Mouse (Mus musculus) limb, embryonic 13.5 days (tissue): ENCODE data around the gene Strbp. TPM values are rescaled to one million over a fixed set of nuclear protein-coding genes. Genes with fewer than 3 reads are reported as not detected.
"Not testable (repeated sequence)": the region's sequence is repeated elsewhere in the genome, so short reads cannot be mapped to it uniquely, and the experiment has no call there.

Experiments
- ATAC-seq: fragments of 200-750 bp; cut with Nextera tagmentation; 2 replicates; pipeline ENCODE4 v1.8.0; 2017; ENCODE audit warnings: low read depth, moderate number of reproducible peaks, moderate TSS enrichment; ENCODE audit not compliant: low FRiP score
- H3K27ac ChIP-seq: fragments of 300-500 bp; sonication (generic); 2 replicates; pipeline ENCODE4 v1.5.1; 2015; ENCODE audit warnings: inconsistent platforms, mild to moderate bottlenecking, moderate library complexity
- H3K27me3 ChIP-seq: fragments of 300-500 bp; sonication (generic); 2 replicates; pipeline ENCODE4 v1.6.1; 2015; ENCODE audit warnings: mild to moderate bottlenecking, inconsistent platforms
- H3K36me3 ChIP-seq: fragments of 300-500 bp; sonication (generic); 2 replicates; pipeline ENCODE4 v1.6.1; 2015; ENCODE audit warnings: inconsistent platforms, mild to moderate bottlenecking, moderate library complexity
- H3K4me1 ChIP-seq: fragments of 300-500 bp; sonication (generic); 2 replicates; pipeline ENCODE4 v1.6.1; 2015; ENCODE audit warnings: inconsistent platforms
- H3K4me2 ChIP-seq: fragments of 300-500 bp; sonication (generic); replicated peaks from 2 replicates; pipeline ENCODE4 v1.6.1; 2015; ENCODE audit warnings: inconsistent platforms, mild to moderate bottlenecking, moderate library complexity
- H3K4me3 ChIP-seq: fragments of 300-500 bp; sonication (generic); 2 replicates; pipeline ENCODE4 v1.5.1; 2015; ENCODE audit warnings: moderate library complexity, mild to moderate bottlenecking, inconsistent platforms
- H3K9ac ChIP-seq: fragments of 300-500 bp; sonication (generic); 2 replicates; pipeline ENCODE4 v1.6.1; 2015; ENCODE audit warnings: mild to moderate bottlenecking, inconsistent platforms
- H3K9me3 ChIP-seq: fragments of 300-500 bp; sonication (generic); 2 replicates; pipeline ENCODE4 v1.6.1; 2016; ENCODE audit warnings: inconsistent platforms
- WGBS: fragments of 180-500 bp; shearing (Covaris S2); methylation state at CpG from one replicate; pipeline ENCODE4 v1.1.7; 2015; 5-methylcytosine and 5-hydroxymethylcytosine counted together
- polyA plus RNA-seq: library from polyadenylated mRNA; unstranded; fragments of >200 nt; fragmentation: Nextera tagmentation; extraction: Ambion mirVana; gene quantifications from 2 replicates; pipeline ENCODE4 v1.2.1, GENCODE M21; 2015

Gene Strbp
- polyA plus RNA-seq, 1 experiment from 2014 or later: 36.4 TPM

DNA sequence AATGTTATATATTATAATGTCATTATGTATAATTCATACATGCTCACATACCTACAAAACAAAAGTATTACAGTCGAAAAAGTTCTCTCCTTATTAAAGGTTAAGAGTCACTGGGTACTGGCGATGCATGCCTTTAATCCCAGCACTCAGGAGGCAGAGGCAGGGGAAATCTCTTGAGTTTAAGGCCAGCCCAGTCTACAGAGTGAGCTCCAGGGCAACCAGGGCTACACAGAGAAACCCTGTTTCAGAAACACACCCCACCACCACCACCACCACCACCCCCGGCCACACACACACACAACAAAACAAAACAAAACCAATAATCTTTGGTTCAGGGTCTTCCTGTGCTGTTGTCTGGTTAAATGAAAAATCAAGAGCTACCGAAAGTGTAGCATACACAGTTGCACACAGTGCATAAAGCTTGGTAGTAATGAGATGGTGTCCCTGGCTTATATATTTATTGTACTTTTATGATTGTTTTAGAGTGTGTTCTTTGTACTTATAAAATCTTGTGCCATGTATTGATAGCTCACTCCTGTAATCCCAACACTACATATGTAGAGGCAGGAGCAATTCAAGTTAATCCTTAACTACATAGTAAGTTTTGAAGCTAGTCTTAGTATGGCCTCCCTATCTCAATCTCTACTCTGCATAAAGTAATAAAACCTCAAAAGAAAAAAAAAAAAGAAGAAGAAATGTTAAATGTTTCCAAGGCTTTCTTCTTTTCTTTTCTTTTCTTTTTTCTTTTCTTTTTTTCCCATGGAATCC is 192.3 kb downstream of the Strbp start:
- H3K4me1 ChIP-seq: peaks cover 3% of the 10 kb centered on the region
- H3K27ac ChIP-seq: no peak overlapping the region
- ATAC-seq: no peak
- WGBS: 90% methylated on average over 4 of the region's 4 CpGs
- H3K9me3 ChIP-seq: no peaks in the 10 kb centered on the region
- H3K4me2 ChIP-seq: no peak overlapping the region
- no peak overlapping the region for H3K4me3 ChIP-seq
- H3K27me3 ChIP-seq: no peaks in the 10 kb centered on the region
- H3K9ac ChIP-seq: no peak overlapping the region
- peaks cover 44% of the 10 kb centered on the region for H3K36me3 ChIP-seq

DNA sequence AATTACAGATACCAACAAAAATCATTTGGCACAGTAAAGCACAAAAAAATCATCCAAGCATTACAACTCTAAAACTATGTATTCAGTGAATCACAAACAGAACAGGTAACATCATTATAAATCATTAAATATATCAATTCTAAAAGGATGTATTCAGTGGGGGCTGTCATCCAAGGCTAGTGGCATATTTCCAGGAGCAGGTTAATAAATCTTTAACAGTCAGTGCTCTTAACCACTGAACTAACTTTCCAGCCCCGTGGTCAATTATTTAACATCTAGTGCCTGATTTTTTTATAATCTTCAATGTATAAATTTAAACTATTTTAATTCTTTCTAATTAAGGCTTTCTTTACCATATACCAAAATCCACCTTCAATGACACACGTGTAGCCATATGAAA is 197.8 kb downstream of the Strbp start:
- not testable (repeated sequence) for H3K9ac ChIP-seq, ATAC-seq, H3K27me3 ChIP-seq, H3K4me1 ChIP-seq, H3K27ac ChIP-seq, H3K9me3 ChIP-seq, H3K4me3 ChIP-seq, H3K4me2 ChIP-seq
- peaks cover 43% of the 10 kb centered on the region for H3K36me3 ChIP-seq
- WGBS: 82% methylated on average over 2 of the region's 2 CpGs

DNA sequence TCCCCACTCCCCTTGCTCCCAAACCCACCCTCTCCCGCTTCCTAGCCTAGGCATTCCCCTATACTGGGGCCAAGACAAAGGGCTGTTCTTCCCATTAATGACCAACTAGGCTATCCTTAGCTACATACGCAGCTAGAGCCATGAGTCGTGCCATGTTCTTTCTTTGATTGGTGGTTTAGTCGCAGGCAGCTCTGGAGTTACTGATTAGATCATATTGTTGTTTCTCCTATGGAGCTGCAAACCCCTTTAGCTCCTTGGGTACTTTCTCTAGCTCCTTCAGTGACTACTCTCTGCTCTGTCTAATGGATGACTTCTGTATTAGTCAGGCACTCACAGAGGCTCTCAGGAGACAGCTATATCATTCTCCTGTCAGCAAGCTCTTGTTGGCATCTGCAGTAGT is 206.3 kb downstream of the Strbp start:
- Histone ChIP-seq H3K27me3 (no peaks in the 10 kb centered on the region), H3K9ac (no peak overlapping the region), H3K4me3 (no peak overlapping the region), H3K9me3 (no peaks in the 10 kb centered on the region), H3K36me3 (peaks cover 56% of the 10 kb centered on the region), H3K4me1 (no peaks in the 10 kb centered on the region), H3K4me2 (no peak overlapping the region), H3K27ac (no peak overlapping the region)
- WGBS: 94% methylated on average over 4 of the region's 4 CpGs
- no peak for ATAC-seq

DNA sequence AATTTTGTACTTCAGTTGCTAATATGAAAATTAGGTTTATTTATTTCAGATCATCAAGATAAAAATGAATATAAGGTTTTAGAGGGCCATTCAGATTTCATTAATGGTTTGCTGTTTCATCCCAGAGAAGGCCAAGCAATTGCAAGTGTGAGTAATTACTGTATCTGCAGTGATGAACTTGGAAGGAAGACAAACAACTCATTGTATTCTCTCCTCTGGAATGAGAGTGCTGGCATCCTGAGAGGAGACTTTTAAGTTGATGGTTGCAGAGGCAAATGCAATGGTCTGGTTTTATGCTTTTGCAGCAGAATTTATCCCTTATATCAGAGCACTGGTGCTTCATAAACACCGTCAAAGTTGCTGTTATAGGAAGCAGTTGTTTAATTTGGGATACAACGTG is 214.7 kb downstream of the Strbp start:
- H3K9ac ChIP-seq: no peak overlapping the region
- WGBS: 90% methylated on average over 2 of the region's 2 CpGs
- no peak for ATAC-seq
- no peaks in the 10 kb centered on the region for H3K27me3 ChIP-seq
- no peaks in the 10 kb centered on the region for H3K4me1 ChIP-seq
- no peak overlapping the region for H3K27ac ChIP-seq
- H3K4me3 ChIP-seq: no peak overlapping the region
- H3K36me3 ChIP-seq: peaks cover 66% of the 10 kb centered on the region
- no peak overlapping the region for H3K4me2 ChIP-seq
- no peaks in the 10 kb centered on the region for H3K9me3 ChIP-seq

DNA sequence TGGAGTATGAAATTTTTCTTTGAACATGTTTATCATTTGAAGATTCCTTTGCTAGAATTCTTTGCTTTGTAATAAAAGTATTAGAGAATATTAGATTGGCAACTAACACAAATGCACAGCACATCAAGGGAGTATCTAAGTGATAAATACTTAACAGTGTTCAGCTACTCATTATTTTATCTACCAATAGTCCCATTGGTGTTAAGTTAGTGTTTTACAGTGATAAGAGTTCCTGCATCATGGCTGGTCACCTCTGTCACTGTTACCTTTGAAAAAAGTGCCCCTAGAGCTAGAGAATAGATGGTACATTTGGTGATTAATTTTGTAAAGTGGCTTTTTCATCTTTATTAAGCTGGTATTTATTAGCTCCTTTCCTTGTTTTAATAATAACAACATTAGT is 217.3 kb downstream of the Strbp start:
- no peaks in the 10 kb centered on the region for H3K4me1 ChIP-seq
- no peak for ATAC-seq
- no peak overlapping the region for H3K27ac ChIP-seq
- H3K4me2 ChIP-seq: no peak overlapping the region
- peaks cover 64% of the 10 kb centered on the region for H3K36me3 ChIP-seq
- H3K9ac ChIP-seq: no peak overlapping the region
- H3K9me3 ChIP-seq: no peaks in the 10 kb centered on the region
- no peak overlapping the region for H3K4me3 ChIP-seq
- no peaks in the 10 kb centered on the region for H3K27me3 ChIP-seq

DNA sequence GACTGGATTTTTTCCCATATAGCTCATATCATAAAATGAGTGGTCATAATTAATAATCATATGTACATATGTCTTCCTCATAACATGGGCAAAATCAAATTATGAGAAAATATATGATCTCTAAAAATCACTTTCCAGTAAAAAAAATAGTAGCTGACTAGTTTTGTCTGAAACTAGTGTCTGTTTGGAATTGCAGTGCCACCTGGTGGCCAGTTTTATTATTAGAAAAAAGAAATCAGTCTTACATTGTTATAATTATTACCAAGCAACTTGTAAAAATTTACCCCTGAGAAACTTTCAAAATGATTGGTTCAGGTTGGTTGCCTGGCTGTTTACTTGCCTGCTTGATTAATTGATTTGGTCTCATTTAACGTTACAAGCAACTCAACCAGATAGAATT is 218.3 kb downstream of the Strbp start:
- Histone ChIP-seq H3K9ac (no peak overlapping the region), H3K36me3 (peaks cover 64% of the 10 kb centered on the region), H3K27ac (no peak overlapping the region), H3K4me1 (no peaks in the 10 kb centered on the region), H3K9me3 (no peaks in the 10 kb centered on the region), H3K27me3 (no peaks in the 10 kb centered on the region), H3K4me3 (no peak overlapping the region), H3K4me2 (no peak overlapping the region)
- no peak for ATAC-seq
- 81% methylated on average over 1 of the region's 1 CpGs for WGBS

DNA sequence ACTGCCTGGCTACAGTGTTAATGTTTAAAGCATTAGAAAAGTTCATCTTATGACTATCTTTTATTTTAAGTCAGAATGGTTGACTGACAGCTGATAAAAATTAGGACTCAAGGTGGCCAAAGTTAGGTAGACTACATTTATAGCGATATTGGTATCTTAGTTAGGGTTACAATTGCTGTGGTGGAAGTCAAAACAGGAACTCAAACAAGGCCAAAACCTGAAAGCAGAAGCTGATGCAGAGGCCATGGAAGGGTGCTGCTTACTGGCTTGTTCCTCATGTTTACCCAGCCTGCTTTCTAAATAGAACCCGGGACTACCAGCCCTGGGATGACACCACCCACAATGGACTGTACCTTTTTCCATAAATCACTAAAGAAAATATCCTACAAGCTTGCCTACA is 219.5 kb downstream of the Strbp start:
- ATAC-seq: no peak
- Histone ChIP-seq H3K27me3 (no peaks in the 10 kb centered on the region), H3K9me3 (no peaks in the 10 kb centered on the region), H3K4me2 (no peak overlapping the region), H3K4me1 (no peaks in the 10 kb centered on the region), H3K9ac (no peak overlapping the region), H3K27ac (no peak overlapping the region), H3K4me3 (no peak overlapping the region), H3K36me3 (peaks cover 59% of the 10 kb centered on the region)
- 89% methylated on average over 2 of the region's 2 CpGs for WGBS

DNA sequence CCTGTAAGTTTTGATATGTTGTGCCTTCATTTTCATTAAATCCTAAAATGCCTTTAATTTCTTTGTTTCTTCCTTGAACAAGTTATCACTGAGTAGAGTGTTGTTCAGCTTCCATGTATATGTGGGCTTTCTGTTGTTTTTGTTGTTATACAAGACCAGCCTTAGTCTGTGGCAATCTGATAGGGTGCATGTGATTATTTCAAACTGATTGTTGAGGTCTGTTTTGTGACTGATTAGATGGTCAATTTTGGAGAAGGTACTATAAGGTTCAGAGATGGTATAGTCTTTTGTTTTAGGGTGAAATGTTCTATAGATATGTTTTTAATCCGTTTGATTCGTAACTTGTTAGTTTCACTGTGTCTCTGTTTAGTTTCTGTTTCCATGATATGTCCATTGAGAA is 223.6 kb downstream of the Strbp start:
- Histone ChIP-seq H3K36me3 (peaks cover 75% of the 10 kb centered on the region), H3K27me3 (no peaks in the 10 kb centered on the region)
- WGBS: 97% methylated on average over 2 of the region's 2 CpGs

DNA sequence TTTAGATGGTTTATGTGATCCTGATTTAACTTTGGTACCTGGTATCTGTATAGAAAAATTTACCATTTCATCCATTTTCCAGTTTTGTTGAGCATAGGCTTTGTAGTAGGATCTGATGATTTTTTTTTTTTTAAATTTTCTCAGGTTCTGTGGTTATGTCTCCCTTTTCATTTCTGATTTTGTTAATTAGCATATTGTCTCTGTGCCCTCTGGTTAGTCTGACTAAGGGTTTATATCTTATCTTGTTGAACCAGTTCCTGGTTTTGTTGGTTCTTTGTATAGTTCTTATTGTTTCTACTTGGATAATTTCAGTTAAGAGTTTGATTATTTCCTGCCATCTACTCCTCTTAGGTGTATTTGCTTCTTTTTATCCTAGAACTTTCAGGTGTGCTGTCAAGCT is 224.1 kb downstream of the Strbp start:
- no peak for ATAC-seq
- Histone ChIP-seq H3K27ac (no peak overlapping the region), H3K4me1 (no peaks in the 10 kb centered on the region), H3K27me3 (no peaks in the 10 kb centered on the region), H3K4me2 (no peak overlapping the region), H3K4me3 (no peak overlapping the region), H3K9me3 (0 out of 2 replicates have a peak, but pooled peaks cover 7% of the 10 kb centered on the region), H3K36me3 (peaks cover 73% of the 10 kb centered on the region), H3K9ac (no peak overlapping the region)

More for the DNA sequence above, 223.6 kb downstream of the Strbp start:
- Histone ChIP-seq H3K4me3 (no peak overlapping the region), H3K9me3 (0 out of 2 replicates have a peak, but pooled peaks cover 7% of the 10 kb centered on the region), H3K4me1 (no peaks in the 10 kb centered on the region), H3K4me2 (no peak overlapping the region), H3K27ac (no peak overlapping the region), H3K9ac (no peak overlapping the region)
- ATAC-seq: no peak

DNA sequence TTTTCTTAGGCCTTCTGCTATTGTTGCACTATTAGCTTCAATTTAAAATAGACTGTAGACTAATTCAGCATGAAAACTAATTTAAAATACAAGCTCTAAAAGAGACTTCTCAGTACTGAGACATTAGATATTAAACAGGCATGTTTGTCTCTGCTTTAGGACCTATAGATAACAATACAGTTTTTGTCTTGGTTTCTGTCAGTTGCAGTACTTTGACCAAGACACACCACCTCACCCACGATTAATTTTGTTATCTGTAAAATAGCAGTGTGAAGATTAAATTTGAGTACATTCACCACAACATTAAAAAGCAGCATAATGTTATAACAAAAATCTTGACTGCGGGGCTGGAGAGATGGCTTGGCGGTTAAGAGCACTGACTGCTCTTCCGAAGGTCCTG is 237.4 kb downstream of the Strbp start:
- H3K4me3 ChIP-seq: no peak overlapping the region
- no peaks in the 10 kb centered on the region for H3K9me3 ChIP-seq
- no peaks in the 10 kb centered on the region for H3K4me1 ChIP-seq
- H3K36me3 ChIP-seq: peaks cover 14% of the 10 kb centered on the region
- ATAC-seq: no peak
- no peak overlapping the region for H3K4me2 ChIP-seq
- no peak overlapping the region for H3K27ac ChIP-seq
- whole genome bisulfite sequencing: 95% methylated on average over 4 of the region's 4 CpGs
- no peaks in the 10 kb centered on the region for H3K27me3 ChIP-seq
- H3K9ac ChIP-seq: no peak overlapping the region

DNA sequence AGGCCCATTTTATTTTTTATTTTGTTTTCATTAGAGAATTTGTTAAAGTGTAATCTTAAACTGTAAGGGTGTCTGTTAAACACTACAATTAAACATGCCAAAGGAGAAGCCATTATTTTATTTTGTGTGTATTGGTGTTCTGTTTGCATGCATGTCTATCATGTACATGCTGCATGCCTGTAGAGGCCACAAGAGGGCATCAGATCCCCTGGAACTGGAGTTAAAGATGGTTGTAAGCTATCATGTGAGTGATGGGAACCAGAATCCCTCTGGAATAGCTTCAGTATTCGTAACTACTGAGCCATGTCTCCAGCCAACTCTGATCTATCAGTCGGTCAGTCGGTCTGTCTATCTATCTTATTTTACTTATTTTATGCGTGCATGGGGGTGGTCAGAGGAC is 243.0 kb downstream of the Strbp start:
- over 99% methylated on average over 4 of the region's 4 CpGs for WGBS
- ATAC-seq: no peak
- no peaks in the 10 kb centered on the region for H3K4me1 ChIP-seq

DNA sequence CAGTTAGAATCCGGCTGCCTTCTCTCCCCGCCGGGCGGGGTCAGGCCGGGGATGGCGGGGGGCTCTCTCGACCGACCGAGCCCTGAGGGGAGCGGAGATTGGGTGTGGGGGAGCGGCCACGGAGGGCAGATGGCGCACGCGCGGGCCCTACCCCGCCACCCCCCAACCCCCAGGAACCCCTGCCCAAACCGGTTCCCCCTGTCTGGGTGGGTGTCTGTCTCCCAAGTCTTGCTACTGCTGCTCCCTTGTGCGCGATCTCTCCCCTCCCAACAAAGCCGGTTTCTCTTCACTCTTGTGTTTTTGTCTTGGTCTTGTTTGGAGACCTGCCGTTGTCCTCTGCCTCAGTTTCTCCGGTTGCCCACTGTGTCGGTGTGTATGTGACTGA is 251.3 kb downstream of the Strbp start:
- H3K9ac ChIP-seq: peak overlapping the region; percentile 91
- H3K4me2 ChIP-seq: peak overlapping the region; percentile 88

More for the DNA sequence above, 243.0 kb downstream of the Strbp start:
- no peaks in the 10 kb centered on the region for H3K36me3 ChIP-seq
- no peaks in the 10 kb centered on the region for H3K27me3 ChIP-seq
- no peaks in the 10 kb centered on the region for H3K9me3 ChIP-seq
- H3K4me3 ChIP-seq: no peak overlapping the region
- no peak overlapping the region for H3K27ac ChIP-seq
- H3K4me2 ChIP-seq: no peak overlapping the region
- H3K9ac ChIP-seq: no peak overlapping the region

More for the DNA sequence above, 251.3 kb downstream of the Strbp start:
- Histone ChIP-seq H3K27me3 (no peaks in the 10 kb centered on the region), H3K27ac (peak overlapping the region; percentile 81), H3K4me3 (peak overlapping the region; percentile 89), H3K4me1 (peaks cover 14% of the 10 kb centered on the region), H3K9me3 (no peaks in the 10 kb centered on the region), H3K36me3 (no peaks in the 10 kb centered on the region)
- peak; percentile 88 for ATAC-seq
- WGBS: under 1% methylated on average over 17 of the region's 24 CpGs
